Mouse (Mus musculus): ENCODE results near the gene Camkk1.

Camkk1 gene

DNA sequence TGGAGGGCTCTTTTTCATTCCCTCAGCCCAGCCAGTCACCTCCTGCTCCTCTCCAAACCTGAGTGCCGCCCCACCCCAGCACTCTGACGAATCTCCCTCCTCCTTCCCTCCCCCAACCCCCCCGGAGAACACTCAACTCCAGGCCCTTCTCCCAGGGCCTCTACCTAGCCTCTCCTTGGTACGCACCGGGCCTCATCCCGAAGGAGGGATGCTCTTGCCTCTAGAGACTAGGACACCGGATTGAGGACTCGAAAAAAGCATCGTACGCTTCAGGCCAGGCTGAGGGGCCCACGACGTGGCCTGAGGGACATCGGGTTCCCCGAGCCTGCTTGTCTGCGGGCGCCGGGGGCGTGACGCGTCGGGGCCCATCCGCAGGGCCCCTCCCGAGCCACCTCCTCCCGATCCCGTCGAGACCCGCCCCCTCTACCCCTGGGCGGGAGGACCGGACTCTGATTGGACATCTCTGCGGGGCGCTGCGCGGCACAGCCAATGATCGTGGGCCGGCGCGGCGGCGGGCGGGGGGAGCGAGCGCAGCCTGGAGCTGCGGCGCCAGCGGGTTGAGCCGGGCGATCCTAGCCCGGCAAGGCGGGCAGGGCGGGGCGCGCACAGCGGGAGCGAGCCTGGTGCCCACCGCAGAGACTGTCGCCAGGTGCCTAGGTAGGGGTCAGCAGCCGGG is at the start of gene Camkk1:
Gene Camkk1, plus strand, starts transcription at position 538 of the 676 bp plus-strand sequence.
- DNase-seq (ENCODE audit: low spot score in 2 of 2), result peak; percentile 85 to 93

DNA sequence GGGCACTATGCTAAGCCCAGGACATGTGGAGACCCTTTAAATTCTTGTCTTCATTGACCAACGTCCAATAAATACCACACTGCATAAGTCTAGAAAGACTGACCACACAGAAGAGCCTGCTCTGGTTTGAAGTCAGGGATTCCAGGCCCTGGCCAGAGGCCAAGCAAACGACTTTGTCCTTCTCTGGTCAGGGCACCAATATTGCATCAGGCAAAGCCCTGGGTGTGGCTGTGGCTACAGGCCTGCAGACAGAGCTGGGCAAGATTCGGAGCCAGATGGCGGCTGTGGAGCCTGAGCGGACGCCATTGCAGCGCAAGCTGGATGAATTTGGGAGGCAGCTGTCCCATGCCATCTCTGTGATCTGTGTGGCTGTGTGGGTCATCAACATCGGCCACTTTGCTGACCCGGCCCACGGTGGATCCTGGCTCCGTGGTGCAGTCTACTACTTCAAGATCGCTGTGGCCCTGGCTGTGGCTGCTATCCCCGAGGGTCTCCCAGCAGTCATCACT is 43.8 kb upstream of the Camkk1 start:
- no peak for DNase-seq (ENCODE audit: low spot score in 2 of 2)

DNA sequence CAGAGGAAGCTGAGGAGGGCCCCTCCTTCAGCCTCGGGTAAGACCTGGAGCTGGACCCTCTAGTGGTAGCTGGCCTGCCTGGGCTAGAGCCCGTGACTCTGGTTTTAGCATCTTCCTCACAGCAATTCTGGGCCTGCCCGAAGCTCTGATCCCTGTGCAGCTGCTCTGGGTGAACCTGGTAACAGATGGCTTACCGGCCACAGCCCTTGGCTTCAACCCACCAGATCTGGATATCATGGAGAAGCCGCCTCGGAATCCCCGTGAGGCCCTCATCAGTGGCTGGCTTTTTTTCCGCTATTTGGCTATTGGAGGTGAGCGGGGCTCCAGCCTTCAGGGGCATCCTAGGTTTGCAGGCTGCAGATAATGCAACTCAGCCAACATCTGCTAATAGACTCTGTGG is 36.3 kb upstream of the Camkk1 start:
- DNase-seq (ENCODE audit: low spot score in 2 of 2), result no peak

DNA sequence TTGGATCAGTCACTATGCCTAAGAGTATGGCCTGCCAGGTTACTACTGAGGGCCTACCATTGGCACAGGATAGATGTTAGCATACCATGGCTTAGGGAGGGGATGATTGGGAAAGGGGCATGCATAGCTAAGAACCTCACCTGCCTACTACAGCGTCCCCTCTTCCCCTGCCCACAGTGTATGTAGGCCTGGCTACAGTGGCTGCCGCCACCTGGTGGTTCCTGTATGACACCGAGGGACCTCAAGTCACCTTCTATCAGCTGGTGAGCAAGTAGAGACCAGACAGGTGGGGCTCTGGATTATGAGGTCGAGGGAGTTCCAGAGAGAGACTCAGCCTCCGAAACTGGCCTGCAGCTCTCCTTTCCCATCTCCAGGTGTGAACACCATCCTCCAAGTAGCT is 35.5 kb upstream of the Camkk1 start:
- DNase-seq (ENCODE audit: low spot score in 2 of 2), result no peak

DNA sequence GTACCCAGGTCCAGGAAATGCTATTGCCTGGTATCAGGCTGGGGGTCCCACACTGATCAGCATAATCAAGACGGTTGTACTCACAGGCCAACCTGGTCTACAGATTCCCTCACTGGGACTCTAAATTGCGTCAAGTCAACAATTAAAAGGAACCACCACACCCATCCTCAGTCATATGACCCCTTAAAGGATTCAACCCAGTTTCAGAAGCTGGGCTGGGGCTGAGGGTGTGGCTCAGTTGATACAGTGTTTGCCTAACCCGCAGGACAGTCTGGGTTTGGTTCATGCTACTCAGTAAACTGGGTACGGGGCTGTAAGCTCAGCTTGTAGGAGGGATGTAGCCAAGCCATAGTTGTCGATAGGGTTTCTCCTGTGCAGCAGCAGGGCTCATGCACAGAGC is 32.1 kb upstream of the Camkk1 start:
- no peak for DNase-seq (ENCODE audit: low spot score in 2 of 2)

DNA sequence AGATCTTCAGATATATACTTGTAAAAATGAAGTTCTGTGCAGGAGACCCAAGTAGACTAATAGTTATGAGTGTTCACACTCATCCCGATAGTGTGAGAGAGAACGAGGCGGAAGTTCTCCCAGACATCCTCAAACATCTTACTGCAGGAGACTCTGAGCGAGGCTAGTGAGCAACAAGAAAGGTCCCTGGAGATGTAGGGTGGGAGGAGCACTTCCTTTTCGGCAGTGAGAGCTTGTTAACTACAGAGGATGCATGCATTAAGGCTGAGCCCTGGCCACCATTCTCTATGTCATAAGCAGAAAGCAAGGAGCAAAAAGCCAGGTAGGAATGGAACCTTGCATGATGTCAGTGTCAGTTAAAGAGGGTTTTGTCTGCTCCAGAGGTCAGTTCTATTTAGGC is 31.6 kb upstream of the Camkk1 start:
- no peak for DNase-seq (ENCODE audit: low spot score in 2 of 2)

DNA sequence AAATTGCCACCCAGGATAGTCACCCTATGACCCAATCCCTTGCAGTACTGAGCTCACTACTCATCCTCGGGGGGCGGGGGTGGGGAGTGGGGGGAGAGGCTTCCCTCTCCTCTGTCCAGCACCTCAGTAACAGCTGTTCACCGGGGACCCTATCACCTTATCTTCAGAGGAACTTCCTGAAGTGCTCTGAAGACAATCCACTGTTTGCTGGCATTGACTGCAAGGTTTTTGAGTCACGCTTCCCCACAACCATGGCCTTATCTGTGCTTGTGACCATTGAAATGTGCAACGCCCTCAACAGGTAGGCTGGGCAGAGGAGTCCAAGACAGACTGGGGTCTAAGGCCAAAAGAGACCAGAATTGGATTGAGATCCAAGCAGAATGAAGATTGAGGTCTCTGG is 31.0 kb upstream of the Camkk1 start:
- no peak for DNase-seq (ENCODE audit: low spot score in 2 of 2)

DNA sequence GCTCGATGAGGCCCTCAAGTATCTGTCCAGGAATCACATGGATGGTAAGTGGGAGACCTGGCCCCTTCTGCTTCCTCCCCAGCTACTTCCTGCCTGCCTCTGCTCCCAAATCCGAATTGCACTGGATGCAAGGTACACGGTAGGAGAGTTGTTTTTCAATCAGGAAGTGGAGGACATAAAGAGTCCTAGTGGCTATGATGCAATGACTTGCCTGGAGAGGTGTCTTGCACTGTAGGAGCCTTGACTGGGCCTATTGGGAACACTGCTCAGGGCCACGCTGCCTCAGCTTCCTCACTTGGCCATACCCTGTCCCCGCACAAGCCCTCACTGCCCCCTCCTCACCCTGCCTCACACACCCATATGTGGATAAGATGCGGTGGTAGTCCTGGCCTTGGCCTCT is 29.8 kb upstream of the Camkk1 start:
- no peak for DNase-seq (ENCODE audit: low spot score in 2 of 2)

DNA sequence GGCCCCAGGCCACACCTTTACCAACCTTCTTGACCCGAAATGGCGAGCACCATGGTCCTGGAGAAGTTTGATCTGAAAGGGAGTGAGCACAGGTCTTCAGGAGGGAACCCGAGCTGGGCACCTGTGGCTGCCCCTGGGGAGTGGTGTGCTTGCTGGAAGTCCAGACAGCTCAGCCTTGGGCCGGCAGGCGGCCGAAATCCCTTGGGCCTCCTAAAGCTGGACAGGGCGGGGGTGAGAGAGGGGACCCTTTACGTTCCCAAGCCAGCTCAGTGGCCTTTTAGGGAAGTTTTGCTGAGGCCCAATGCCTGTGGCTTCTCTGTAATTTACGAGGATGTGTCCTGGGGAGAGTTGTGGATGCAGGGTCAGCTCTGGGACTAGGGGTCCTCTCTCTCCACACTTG is 28.1 kb upstream of the Camkk1 start:
- no peak for DNase-seq (ENCODE audit: low spot score in 2 of 2)

DNA sequence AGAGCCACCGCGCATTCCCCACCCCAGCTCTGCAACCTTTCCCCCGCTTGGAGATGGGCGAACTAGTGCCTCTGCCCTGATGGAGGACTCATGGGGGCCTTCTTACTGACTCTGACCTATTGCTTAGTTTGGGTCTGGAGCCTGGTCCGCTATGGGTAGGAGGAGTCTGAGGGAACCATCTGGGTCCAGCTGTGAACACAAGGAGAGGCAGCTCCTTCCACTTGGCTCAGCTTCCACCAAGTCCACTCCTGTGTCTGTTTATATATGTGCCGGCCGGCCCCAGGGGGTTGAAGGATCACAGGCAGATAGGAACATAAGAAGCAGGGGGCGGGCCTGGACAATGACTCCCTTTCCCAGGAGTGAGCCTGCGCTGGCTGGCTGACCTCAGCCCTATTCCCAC is 26.8 kb upstream of the Camkk1 start:
- DNase-seq (ENCODE audit: low spot score in 2 of 2), result no peak

DNA sequence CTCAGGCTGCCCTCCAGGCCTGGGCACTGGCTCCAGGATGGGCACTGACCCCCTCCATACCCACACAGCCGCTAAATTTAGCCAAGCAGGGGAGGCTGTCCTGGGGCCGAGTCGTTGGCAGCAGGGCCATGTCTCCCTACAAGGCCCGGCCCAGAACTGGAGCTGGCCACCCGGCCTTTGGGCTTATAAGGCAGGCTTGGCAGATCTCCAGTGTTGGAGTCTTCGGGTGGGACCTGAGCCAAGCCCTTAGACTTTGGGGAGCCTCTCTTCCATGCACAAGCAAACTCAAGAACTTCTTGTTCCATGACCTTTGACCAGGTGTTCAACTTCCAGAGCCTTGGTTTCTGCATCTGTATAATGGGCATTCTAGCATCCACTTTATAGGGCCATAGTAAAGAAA is 22.5 kb upstream of the Camkk1 start:
- DNase-seq (ENCODE audit: low spot score in 2 of 2), result no peak

DNA sequence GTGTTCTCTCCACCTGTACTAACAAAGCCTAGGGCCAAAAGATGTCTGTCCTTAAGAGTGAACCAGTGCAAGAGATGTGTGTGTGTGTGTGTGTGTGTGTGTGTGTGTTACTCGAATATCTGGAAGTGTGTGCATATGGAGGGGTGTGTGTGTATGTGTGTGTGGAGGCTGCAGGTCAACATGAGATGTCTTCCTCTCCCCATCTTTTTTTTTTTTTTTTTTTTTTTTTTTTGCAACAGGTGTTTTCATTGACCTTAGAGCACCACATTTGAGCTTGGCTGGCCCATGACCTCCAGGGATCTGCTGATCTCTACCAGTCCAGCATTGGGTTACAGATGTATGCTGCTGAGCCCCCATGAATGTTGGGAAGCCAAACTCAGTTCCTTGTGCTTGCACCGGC is 22.0 kb upstream of the Camkk1 start:
- no peak for DNase-seq (ENCODE audit: low spot score in 2 of 2)

DNA sequence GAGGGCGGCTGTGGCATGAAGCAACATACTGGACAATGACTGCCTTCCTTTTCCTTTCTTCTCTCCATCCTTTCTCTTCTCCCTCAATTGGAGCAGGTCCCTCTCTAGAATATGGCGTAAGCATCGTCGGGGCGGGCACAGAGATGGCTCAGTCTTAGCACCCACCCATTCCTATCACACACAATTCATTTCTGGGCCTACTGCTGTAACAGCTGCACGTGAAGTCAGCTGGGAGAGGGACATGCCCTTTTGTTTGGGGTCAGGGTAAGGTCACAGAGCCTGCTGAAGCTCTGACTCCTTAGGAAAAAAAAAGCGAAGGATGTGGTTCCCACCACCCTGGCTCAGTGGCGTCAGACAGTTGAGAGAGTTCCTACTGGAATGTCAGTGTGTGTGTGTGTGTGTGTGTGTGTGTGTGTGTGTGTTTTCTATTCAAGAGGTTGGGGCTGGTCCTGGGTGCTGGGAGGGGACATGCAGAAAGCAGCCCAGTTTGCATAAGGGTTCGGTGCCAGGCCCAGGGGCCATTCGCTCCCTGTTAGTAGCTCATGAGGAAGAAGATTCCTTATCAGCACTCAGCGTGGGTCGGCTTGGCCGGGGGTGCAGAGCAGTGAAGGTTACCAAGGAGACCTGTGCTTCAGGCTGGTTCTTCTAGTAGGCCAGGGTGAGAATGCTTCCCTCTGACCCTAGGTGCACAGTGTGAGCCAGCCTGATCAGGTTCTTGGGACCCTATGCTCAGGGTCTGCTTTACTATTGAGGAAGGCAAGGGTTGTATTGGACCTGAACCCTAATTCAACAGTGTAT is 21.1 kb upstream of the Camkk1 start:
- DNase-seq (ENCODE audit: low spot score in 2 of 2), result no peak

DNA sequence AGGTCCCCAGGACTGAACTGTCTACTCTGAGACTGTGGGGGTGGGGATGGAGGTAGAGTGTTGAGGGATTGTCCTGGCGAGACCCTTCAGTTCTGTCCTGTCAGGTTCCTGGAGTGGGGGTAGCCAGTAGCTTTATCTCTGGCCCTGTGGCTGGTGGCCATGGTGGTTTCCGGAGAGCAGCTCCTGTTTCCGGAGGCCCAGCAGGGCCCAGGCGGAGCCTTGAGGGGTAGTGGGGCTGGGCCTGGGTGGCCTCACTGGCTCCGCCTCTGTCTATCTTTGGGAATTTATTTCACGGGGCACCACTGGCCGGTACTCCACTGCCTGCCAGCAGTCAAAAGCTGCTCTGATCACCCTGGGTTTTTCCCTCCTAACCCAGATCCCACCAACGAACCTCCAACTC is 20.0 kb upstream of the Camkk1 start, which contains the start of gene P2rx1:
Gene P2rx1, plus strand, starts transcription at position 333 of the 400 bp plus-strand sequence.
- DNase-seq (ENCODE audit: low spot score in 2 of 2), result no peak

DNA sequence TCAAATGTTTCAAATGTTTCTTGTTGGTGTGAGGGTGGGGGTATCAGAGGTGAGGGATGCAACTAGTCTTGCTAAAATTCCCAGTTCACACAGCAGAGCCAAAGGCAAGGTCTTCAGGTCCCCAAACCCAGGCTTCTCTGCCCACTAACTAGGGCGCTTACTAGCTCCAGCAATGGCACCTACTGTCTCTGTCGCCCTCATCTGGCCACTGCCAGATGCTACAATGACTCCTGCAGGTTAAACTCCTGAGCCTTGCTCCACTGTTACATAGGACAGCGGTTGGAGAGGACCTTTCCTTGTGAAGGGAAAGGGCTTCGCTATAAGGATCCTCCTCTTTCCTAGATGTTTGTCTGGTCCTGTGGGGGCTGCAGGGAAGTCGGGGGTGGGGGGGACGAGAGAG is 17.8 kb upstream of the Camkk1 start:
- peak in 1 of 2 experiments; percentile 71 for DNase-seq (ENCODE audit: low spot score in 2 of 2)

DNA sequence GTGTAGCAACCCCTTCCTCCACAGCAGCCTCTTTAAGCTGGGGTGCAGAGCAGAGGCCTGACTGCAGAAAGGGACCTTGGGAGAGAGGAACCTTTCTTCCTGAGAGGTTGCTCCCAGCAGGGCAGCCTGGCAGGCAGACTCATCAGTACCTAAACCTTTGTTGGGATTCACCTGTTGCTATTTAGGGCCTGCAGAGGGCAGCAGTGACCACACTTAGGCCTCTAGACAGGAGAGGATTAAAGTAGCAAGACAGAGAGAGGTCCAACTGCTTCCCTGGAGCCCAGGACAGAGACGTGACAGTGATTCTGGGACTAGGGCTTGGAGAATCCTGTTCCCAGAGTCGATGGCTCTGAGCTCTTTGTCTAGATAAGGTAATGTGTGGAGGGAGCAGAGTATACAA is 12.4 kb upstream of the Camkk1 start:
- peak in 1 of 2 experiments; percentile 38 for DNase-seq (ENCODE audit: low spot score in 2 of 2)

DNA sequence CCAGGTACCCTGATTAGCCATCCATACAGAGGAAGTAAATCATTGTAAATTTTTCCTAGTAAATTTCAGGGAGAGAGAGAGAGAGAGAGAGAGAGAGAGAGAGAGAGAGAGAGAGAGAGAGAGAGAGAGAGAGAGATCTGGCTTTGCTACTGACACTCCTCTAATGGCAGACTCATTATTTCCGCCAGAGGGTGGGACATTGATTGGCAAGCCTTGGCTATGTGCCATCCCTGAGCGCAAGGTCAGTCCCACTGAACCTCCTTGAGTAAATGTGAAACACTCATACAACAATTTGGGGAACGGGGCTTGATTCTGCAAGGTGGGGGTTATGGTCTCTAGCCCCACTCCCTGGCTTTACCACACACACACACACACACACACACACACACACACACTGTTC is 11.7 kb upstream of the Camkk1 start:
- DNase-seq (ENCODE audit: low spot score in 2 of 2), result no peak

DNA sequence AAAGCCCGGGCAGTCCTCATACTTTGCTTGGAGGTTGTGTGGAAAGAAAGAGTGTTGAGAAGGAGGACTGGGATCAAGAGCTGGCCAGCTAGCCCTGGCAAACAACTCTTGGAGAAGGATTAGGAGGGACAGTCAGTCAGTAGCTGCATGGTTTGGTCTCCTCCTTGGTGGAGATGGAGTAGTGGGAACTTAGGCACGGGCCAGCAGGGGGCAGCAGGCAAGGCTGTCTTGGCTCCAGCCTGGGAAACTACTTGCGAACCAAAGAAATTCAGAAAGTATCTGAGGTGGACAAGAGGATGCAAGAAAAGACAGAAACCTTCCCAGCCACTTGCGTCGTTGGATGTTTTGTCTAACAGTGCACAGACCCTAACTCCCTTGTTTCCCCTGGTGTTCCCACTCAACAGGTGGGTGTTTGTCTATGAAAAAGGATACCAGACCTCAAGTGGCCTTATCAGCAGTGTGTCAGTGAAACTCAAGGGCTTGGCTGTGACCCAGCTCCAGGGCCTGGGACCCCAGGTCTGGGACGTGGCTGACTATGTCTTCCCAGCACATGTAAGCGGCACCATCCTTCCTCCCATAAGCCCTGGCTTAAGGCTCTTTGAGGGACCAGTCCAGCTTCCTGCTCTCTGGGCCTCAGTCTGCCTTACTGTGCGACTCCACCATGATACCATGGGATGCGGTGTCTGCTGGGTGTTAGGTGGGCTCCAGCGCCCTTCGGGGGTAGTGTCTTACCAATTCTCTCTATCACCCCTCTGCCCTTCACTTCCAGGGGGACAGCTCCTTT is 10.9 kb upstream of the Camkk1 start:
- peak in 1 of 2 experiments; percentile 59 for DNase-seq (ENCODE audit: low spot score in 2 of 2)

DNA sequence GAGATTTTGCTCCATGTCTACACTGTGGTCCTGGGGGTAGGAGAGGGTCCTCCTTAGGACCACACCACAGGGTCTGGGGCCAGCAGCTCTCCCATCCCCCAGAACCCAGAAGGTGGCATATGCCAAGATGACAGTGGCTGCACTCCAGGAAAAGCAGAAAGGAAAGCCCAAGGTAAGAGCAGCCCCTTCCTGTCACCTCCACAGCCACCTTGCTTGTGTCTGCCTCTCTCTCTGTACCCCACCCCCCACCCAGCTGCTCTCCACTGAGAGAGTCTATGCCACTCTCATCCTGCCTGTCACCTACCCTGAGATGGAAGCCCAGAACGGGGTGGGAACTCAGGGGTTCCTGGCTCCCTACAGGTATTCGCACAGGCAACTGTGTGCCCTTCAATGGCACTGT is 10.0 kb upstream of the Camkk1 start:
- no peak for DNase-seq (ENCODE audit: low spot score in 2 of 2)

DNA sequence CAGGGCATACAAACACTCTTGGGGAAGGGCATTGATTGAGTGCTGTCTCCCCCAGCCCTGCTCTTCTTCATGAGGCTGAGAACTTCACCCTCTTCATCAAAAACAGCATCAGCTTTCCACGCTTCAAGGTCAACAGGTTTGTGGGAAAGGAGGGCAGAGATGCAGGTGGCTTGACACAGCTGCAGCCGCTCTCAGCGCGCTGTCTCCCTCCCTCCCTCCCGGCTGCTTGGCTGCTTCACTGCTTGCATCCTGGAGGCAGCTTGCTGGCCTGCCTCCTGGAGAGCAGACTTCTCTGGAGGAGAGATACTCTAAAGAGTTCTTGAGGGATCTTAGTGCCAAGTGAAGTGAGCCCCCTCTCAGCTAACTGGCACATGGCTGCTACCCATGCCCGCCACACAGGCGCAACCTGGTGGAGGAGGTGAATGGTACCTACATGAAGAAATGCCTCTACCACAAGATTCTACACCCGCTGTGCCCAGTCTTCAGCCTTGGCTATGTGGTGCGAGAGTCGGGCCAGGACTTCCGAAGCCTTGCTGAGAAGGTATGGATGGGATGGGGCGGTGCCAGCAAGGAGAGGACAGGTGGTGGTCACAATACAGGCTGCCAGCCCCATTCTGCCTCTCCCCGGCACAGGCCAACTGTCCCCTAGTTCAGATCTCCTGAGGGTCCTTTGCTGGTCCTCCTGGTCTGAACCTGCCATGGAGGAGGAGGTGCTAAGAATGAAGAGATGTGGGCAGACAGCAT is 9.1 kb upstream of the Camkk1 start:
- no peak for DNase-seq (ENCODE audit: low spot score in 2 of 2)

DNA sequence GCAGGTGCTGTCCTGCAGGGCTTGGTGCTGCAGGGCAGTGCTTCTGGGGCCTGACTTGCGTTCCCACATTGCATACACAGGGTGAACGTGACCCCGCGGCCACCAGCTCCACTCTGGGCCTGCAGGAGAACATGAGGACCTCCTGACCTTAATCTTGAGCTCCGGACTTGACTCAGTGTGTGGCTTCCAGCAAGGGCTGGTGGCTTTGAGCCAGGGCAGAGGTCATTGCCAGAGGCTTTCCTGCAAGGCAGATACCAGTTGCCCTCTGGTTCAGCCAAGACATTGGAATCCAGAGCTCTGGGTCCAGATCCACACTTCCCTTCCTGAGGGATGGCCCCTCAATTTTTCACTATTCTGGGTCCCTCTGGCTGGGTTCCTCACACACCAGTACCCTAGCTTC is 4.8 kb upstream of the Camkk1 start:
- DNase-seq (ENCODE audit: low spot score in 2 of 2), result no peak
